In genomic region chr19:48301300-48301699, GRCm38 (mm10) we compare ENCODE assay signal across 22 mouse cellular contexts.
DNase-seq lines count a peak whose midpoint lies in the region; ATAC-seq lines count a peak whose summit lies in the region.
"Had no signal": no experiment of that assay in that cellular context is flagged by ENCODE, and none has a peak within 500 bp of the region (broad histone marks: within the 10 kb centered on the region; RNA-seq: fewer than 3 reads in every experiment).

No protein-coding gene starts in this region.

- no peaks in the 10 kb centered on the region for H3K9me3 ChIP-seq in embryonic facial prominence, embryonic 14.5 days (ENCODE audit: control insufficient read depth, low read length)
- H3K9me3 ChIP-seq in embryonic facial prominence, embryonic 10.5 days: no peaks in the 10 kb centered on the region
- H3K9me3 ChIP-seq in hindbrain, embryonic 15.5 days: no peaks in the 10 kb centered on the region
- H3K9me3 ChIP-seq in hindbrain, embryonic 12.5 days (replicated peaks): no peaks in the 10 kb centered on the region
- H3K9me3 ChIP-seq in neural tube, embryonic 13.5 days: no peaks in the 10 kb centered on the region
- H3K9me3 ChIP-seq in kidney, embryonic 14.5 days (ENCODE audit: control insufficient read depth, low read length): no peaks in the 10 kb centered on the region
- H3K9me3 ChIP-seq: heart, embryonic 12.5 days; limb, embryonic 15.5 days; liver, embryonic 15.5 days; lung, embryonic 15.5 days had no signal

- no peaks in the 10 kb centered on the region for H3K27me3 ChIP-seq in embryonic facial prominence, embryonic 14.5 days (replicated peaks; ENCODE audit: control insufficient read depth, insufficient read depth, low read length)
- H3K27me3 ChIP-seq in embryonic facial prominence, embryonic 10.5 days (replicated peaks; ENCODE audit: low read depth, poor library complexity, severe bottlenecking): no peaks in the 10 kb centered on the region
- no peaks in the 10 kb centered on the region for H3K27me3 ChIP-seq in hindbrain, embryonic 15.5 days
- no peaks in the 10 kb centered on the region for H3K27me3 ChIP-seq in hindbrain, embryonic 12.5 days
- H3K27me3 ChIP-seq in neural tube, embryonic 13.5 days: no peaks in the 10 kb centered on the region
- H3K27me3 ChIP-seq in kidney, embryonic 14.5 days (ENCODE audit: control insufficient read depth, insufficient read depth, low read length): no peaks in the 10 kb centered on the region
- H3K27me3 ChIP-seq: heart, embryonic 12.5 days; limb, embryonic 15.5 days; liver, embryonic 15.5 days; lung, embryonic 15.5 days; megakaryocyte, embryonic 14.5 days had no signal

- H3K4me2 ChIP-seq in embryonic facial prominence, embryonic 14.5 days (ENCODE audit: low read depth, low read length): no peak overlapping the region
- no peak overlapping the region for H3K4me2 ChIP-seq in hindbrain, embryonic 15.5 days
- H3K4me2 ChIP-seq in hindbrain, embryonic 12.5 days (replicated peaks): no peak overlapping the region
- 0 out of 2 replicates have a peak overlapping the region, but pooled peaks have one; percentile 18 for H3K4me2 ChIP-seq in neural tube, embryonic 13.5 days
- H3K4me2 ChIP-seq in kidney, embryonic 14.5 days (replicated peaks; ENCODE audit: low read depth, low read length): no peak overlapping the region
- H3K4me2 ChIP-seq: heart, embryonic 12.5 days; limb, embryonic 15.5 days; liver, embryonic 15.5 days; lung, embryonic 15.5 days had no signal

- H3K9ac ChIP-seq in embryonic facial prominence, embryonic 14.5 days (ENCODE audit: low read depth, low read length): no peak overlapping the region
- H3K9ac ChIP-seq in hindbrain, embryonic 15.5 days: no peak overlapping the region
- no peak overlapping the region for H3K9ac ChIP-seq in hindbrain, embryonic 12.5 days
- H3K9ac ChIP-seq in neural tube, embryonic 13.5 days: no peak overlapping the region
- no peak overlapping the region for H3K9ac ChIP-seq in kidney, embryonic 14.5 days (ENCODE audit: low read depth, low read length)
- H3K9ac ChIP-seq: heart, embryonic 12.5 days; limb, embryonic 15.5 days; liver, embryonic 15.5 days; lung, embryonic 15.5 days had no signal

- DNase-seq in embryonic facial prominence, embryonic 14.5 days (ENCODE audit: low spot score): peak; percentile 7
- DNase-seq in embryonic facial prominence, embryonic 10.5 days (ENCODE audit: low spot score): no peak
- DNase-seq in neural tube, embryonic 10.5 days (ENCODE audit: extremely low spot score, low spot score): no peak
- DNase-seq: adrenal gland, postnatal 25 days; cerebellum, adult 9-10 months; gastrocnemius, postnatal 10 days; heart, adult 18-20 months; heart, postnatal 10 days; kidney, adult 8-10 months; kidney, postnatal 14 days; lung, postnatal 36 days had no signal

- H3K36me3 ChIP-seq in embryonic facial prominence, embryonic 14.5 days (ENCODE audit: control insufficient read depth, insufficient read depth, low read length): no peaks in the 10 kb centered on the region
- no peaks in the 10 kb centered on the region for H3K36me3 ChIP-seq in embryonic facial prominence, embryonic 10.5 days (replicated peaks)
- H3K36me3 ChIP-seq in hindbrain, embryonic 15.5 days: no peaks in the 10 kb centered on the region
- H3K36me3 ChIP-seq in hindbrain, embryonic 12.5 days: no peaks in the 10 kb centered on the region
- no peaks in the 10 kb centered on the region for H3K36me3 ChIP-seq in neural tube, embryonic 13.5 days
- no peaks in the 10 kb centered on the region for H3K36me3 ChIP-seq in kidney, embryonic 14.5 days (ENCODE audit: control insufficient read depth, insufficient read depth, low read length)
- H3K36me3 ChIP-seq: heart, embryonic 12.5 days; limb, embryonic 15.5 days; liver, embryonic 15.5 days; lung, embryonic 15.5 days had no signal

- no peak for ATAC-seq in embryonic facial prominence, embryonic 14.5 days (ENCODE audit: low read depth)
- ATAC-seq in hindbrain, embryonic 15.5 days (ENCODE audit: low FRiP score, low read depth): no peak
- no peak for ATAC-seq in hindbrain, embryonic 12.5 days (ENCODE audit: low FRiP score)
- no peak for ATAC-seq in neural tube, embryonic 13.5 days (ENCODE audit: low read depth)
- ATAC-seq in kidney, embryonic 14.5 days (ENCODE audit: low FRiP score, low TSS enrichment): no peak
- ATAC-seq in megakaryocyte-erythroid progenitor cell, adult 5-6 weeks (replicated peaks; ENCODE audit: low FRiP score, low TSS enrichment, poor library complexity, severe bottlenecking): no peak

- no peak overlapping the region for H3K4me3 ChIP-seq in embryonic facial prominence, embryonic 14.5 days (ENCODE audit: low read depth, low read length)
- H3K4me3 ChIP-seq in embryonic facial prominence, embryonic 10.5 days: no peak overlapping the region
- no peak overlapping the region for H3K4me3 ChIP-seq in hindbrain, embryonic 15.5 days
- H3K4me3 ChIP-seq in hindbrain, embryonic 12.5 days: no peak overlapping the region
- H3K4me3 ChIP-seq in neural tube, embryonic 13.5 days: no peak overlapping the region
- H3K4me3 ChIP-seq in kidney, embryonic 14.5 days (ENCODE audit: low read length): no peak overlapping the region
- H3K4me3 ChIP-seq: heart, embryonic 12.5 days; limb, embryonic 15.5 days; liver, embryonic 15.5 days; lung, embryonic 15.5 days; megakaryocyte, embryonic 14.5 days; myocyte had no signal

- H3K27ac ChIP-seq in embryonic facial prominence, embryonic 14.5 days (replicated peaks; ENCODE audit: low read depth, low read length): no peak overlapping the region
- no peak overlapping the region for H3K27ac ChIP-seq in embryonic facial prominence, embryonic 10.5 days (replicated peaks)
- peak overlapping the region; percentile 46; the same call in 1 of the 2 replicates for H3K27ac ChIP-seq in hindbrain, embryonic 15.5 days (replicated peaks)
- H3K27ac ChIP-seq in hindbrain, embryonic 12.5 days: no peak overlapping the region
- H3K27ac ChIP-seq in neural tube, embryonic 13.5 days (replicated peaks): peak overlapping the region; percentile 64
- no peak overlapping the region for H3K27ac ChIP-seq in kidney, embryonic 14.5 days (ENCODE audit: low read depth, low read length)
- H3K27ac ChIP-seq: limb, embryonic 15.5 days; liver, embryonic 15.5 days; lung, embryonic 15.5 days had no signal

- WGBS in embryonic facial prominence, embryonic 14.5 days: 31% methylated on average over 3 of the region's 3 CpGs
- 45% methylated on average over 3 of the region's 3 CpGs for WGBS in embryonic facial prominence, embryonic 10.5 days
- 25% methylated on average over 3 of the region's 3 CpGs for WGBS in hindbrain, embryonic 15.5 days
- 41% methylated on average over 3 of the region's 3 CpGs for WGBS in hindbrain, embryonic 12.5 days
- 22% methylated on average over 3 of the region's 3 CpGs for WGBS in neural tube, embryonic 13.5 days
- 74% methylated on average over 3 of the region's 3 CpGs for WGBS in kidney, embryonic 14.5 days

- no peaks in the 10 kb centered on the region for H3K4me1 ChIP-seq in embryonic facial prominence, embryonic 14.5 days (ENCODE audit: control insufficient read depth, insufficient read depth, low read length)
- H3K4me1 ChIP-seq in embryonic facial prominence, embryonic 10.5 days: peaks cover 14% of the 10 kb centered on the region
- peaks cover 15% of the 10 kb centered on the region for H3K4me1 ChIP-seq in hindbrain, embryonic 15.5 days (replicated peaks)
- H3K4me1 ChIP-seq in hindbrain, embryonic 12.5 days: peaks cover 14% of the 10 kb centered on the region
- H3K4me1 ChIP-seq in neural tube, embryonic 13.5 days (replicated peaks): peaks cover 17% of the 10 kb centered on the region
- no peaks in the 10 kb centered on the region for H3K4me1 ChIP-seq in kidney, embryonic 14.5 days (ENCODE audit: control insufficient read depth, insufficient read depth, low read length)
- H3K4me1 ChIP-seq: heart, embryonic 12.5 days; liver, embryonic 15.5 days; lung, embryonic 15.5 days; megakaryocyte, embryonic 14.5 days had no signal

Comparison
In these comparisons a context has a peak if more than half of its experiments do, and no peak if none do; other contexts are left out.
1. H3K27ac ChIP-seq: peak in hindbrain, embryonic 15.5 days (single experiment) and neural tube, embryonic 13.5 days (single experiment); none in embryonic facial prominence, embryonic 14.5 days (single experiment), embryonic facial prominence, embryonic 10.5 days (single experiment), hindbrain, embryonic 12.5 days (single experiment) and kidney, embryonic 14.5 days (single experiment).